Mouse (Mus musculus) ovary, postnatal 36 days (tissue): ENCODE measurements around the gene Il1rl2.

Source experiments
- DNase-seq: peaks from one replicate; pipeline ENCODE4 v3.0.0; 2022; ENCODE audit warnings: low spot score, mixed read lengths

Il1rl2 gene

DNA sequence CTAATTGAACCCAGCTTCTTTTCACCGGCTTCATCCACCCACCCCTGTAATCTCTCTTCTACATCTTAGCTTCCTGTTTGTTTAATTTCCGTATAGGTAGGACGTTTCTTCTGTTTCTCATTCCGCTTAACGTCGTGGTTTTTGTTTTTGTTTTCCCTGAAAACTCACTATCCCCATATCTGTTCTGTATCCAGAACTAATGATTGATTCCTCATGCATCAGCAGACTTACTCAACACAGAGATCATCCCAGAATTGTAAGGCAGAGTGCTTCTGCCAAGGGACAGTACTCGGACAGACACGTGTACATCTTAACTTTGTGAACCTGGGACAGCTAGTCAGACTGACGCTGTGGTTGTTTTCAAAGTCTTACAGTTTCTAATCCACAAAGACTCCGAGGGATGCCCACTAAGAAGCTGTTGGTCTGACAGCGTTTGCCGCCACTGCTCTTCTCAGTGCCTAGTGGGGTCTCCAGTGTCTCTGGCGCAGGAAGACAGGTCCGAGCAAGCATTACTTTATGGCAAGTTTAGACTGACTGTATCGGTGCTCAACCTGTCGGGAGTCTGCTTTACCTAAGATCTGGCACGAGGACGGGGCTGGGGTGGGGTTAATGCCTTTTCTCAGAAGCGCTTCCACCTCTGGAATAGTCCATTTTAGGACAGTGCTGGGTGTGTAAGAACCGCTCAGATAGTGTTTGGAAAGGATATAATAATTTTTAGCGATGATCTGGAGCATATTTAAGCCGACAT lies 719 bp downstream of the Il1rl2 start:
- no peak for DNase-seq

DNA sequence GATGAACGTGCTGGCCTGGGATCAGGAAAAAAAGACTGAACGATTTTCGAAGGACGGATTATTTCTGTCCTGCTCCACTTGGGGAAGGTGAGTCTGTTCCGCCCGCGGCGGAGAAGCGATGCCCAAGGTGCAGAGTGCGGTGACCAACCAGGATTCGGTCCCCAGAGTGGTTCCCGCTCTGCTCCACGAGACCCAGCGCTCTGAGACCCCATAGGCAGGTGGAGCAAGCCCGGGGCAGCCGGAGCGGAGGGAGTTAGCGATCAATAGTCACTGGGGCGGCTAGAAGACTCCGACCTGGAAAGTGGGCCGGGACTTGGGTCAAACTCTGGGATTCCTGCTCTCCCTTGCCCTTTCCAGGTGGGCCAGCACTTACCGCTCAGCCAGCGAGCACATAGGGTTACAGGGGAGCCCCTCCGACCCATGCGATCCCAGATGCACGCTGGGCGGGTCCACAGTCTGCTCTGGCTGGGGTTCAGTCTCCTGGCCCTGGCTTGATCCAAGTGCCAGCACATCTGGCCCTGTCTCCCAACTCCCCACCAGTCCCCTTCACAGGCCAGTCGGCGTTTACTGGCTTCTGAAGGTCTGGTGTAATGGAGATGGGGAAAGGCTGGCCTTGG lies 1.4 kb downstream of the Il1rl2 start:
- DNase-seq, result no peak

DNA sequence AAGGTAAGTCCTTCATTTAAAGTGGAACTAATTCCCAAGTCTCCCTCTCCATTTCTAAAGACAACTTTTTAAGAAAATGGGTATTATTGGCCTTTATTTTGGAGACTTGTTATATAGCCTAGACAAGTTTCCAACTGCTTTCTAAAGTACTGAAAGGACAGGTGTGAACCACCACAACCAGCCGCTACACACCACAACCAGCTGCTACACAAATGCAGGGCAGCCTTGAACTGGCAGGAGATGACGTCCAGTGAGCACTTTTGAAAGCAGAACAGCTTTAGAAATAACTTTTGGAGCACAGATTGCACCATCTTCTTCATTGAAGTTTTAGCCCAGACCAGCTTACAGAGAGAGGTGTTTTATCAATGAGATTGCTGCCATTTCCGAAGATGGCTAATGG lies 3.2 kb downstream of the Il1rl2 start:
- no peak for DNase-seq

DNA sequence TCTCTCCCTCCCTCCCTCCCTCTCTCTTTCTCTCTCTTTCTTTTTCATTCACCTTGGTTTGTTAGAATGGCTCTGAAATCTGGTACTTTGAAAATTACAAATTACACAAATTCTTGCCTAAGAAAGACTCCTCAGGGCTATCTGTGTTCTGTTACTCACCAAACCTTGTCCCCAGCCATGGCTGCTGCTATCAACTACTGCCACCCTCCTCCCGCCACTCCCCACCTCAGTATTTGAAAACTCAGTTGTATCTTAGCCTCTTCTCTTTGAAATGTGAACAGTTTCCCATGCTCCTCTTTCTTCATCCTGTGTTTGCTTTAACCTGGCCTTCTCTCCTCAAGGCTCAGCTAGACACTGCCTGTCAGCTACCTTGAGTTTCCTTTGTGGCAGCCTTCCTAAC lies 5.1 kb downstream of the Il1rl2 start:
- no peak for DNase-seq

DNA sequence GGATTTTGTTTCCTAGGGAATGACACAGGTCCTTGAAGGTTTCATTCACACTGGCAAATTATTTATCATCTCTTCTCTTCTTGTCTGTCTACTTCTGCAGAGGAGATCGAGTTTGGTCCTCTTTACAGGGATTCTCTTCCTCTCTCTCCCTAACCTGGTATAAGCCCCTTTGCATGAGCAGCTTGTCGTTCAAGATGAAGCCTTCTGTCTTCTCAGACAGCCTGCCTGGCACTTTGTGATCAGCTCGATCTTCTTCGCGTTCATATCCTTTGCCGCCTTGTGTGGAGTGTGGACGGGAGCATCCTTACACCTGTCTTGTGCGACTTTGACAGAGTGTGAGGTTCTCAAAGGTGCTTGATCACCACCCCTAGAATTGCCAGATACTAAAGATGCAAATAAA lies 5.8 kb downstream of the Il1rl2 start:
- DNase-seq, result no peak

DNA sequence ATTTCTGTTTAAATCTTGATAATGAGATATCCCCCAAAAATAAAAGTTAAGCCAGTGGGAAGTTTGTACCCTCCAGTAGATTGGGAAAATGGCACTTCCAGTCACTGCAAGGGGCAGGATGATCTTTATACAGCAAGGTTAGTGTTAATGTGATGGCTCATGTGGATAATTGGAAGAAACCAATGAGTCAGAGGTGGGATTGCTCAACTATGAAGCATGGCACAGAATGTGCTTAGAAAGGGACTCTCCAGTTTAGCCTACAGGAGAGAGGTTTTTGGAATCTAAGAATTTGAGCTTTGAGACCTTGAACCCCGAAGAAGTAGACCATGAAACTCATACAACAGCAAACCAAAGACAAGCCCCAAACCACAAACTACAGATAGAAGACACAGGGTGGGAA lies 14.9 kb downstream of the Il1rl2 start:
- DNase-seq, result no peak

DNA sequence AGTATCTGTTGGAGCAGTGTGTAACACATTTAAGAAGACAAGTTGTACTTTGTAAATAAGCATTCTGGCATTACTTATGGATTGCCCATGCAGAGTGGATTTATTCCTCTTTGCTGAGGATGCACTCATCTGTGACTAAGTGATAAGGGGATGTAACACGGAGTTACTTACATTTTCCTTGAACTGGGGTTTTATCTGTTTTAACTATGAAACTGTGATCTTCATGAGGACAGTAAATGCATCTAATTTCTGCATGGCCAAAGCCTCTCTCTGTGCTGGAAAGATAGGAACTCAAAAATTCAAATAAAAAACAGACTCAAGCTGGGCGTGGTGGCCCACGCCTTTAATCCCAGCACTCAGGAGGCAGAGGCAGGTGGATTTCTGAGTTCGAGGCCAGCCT lies 15.7 kb downstream of the Il1rl2 start:
- no peak for DNase-seq

DNA sequence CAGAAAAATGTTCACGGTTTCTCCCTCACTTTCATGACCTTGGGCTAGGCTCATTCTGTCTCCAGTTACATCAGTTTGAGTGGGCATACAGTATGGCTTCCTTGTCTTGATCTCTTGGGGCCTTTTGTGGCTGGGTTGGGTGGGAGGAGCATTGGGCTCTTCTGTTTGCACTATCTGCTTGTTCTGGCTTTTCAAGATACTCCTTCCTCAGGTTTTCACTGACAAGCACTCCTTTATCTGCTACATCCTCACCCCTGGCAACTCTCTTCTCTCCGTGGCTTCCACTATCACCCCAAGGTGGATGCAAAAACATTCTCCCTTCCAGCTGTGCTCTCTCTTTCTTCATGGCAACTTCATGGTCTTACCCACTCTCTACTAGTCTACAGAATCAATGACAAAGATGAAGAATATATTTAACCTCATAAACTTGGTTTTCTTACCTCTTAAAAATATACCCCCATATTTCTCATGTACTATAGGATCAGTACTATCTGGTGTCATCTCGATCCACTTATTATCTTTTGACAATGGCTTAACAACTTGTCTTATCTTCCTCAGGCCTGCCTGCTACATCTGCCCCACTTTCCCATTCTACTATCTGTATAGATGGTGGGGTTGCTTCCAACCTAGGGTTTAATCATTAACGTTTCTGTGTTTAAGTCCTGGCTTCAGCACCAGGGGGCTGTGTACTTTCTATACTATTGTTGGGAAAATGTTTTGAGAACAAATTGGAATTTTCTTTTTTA lies 27.9 kb downstream of the Il1rl2 start:
- no peak for DNase-seq

DNA sequence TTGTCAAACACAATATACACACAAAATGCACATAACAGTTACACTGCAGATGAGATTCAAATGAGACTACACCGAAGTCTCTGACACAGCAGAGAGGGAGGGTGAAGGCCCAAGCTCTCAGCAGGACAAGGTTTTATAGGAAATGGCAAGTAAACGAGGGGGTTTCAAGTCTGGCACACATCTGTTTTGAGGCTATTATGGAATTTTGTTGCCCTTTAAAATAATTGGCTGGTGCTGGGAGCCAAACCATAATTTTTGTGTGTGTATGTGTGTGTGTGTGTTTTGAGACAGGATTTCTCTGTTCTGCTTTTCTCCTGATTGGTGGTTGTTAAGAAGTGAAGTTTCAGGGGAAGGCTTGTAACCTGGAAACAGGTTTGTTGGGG lies 28.5 kb downstream of the Il1rl2 start:
- no peak for DNase-seq

DNA sequence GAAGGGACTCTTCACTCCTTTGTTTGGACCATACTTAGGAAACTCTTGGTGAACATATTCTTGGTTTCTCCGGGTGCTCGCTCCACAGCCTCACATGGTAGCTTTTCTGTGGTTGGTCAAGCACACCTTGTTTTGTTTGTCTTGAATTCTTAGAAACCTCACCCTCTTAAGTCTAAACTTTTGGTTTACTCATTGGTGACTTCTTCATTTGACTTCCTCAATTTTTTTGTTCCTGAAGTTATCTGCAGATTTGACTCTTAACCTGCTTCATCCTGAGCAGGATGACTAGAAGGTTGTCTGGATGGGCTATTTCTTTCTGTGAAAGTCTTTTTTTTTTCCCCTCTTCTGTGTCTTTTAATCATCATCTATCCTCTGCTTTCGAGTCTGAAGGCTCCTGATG lies 30.3 kb downstream of the Il1rl2 start:
- DNase-seq, result no peak

DNA sequence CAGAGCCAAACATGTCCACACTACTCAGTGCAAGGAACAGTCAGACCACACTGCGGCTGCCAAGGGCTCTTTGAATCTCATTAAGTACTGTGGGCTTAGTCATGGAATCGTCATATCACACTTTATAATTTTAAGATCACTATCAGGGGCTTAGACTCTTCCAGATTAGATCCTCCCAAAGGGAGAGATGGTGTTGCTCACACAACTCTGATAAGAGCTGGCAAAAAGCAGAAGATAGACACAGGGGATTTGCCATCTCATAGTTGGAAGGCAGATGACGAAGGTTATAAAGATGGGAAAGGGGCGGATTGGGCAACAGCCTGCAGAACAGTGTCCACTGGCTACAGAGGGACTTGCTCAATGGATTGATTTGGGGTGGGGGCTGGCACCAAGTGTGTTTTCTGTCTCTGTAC lies 31.0 kb downstream of the Il1rl2 start:
- DNase-seq, result no peak

DNA sequence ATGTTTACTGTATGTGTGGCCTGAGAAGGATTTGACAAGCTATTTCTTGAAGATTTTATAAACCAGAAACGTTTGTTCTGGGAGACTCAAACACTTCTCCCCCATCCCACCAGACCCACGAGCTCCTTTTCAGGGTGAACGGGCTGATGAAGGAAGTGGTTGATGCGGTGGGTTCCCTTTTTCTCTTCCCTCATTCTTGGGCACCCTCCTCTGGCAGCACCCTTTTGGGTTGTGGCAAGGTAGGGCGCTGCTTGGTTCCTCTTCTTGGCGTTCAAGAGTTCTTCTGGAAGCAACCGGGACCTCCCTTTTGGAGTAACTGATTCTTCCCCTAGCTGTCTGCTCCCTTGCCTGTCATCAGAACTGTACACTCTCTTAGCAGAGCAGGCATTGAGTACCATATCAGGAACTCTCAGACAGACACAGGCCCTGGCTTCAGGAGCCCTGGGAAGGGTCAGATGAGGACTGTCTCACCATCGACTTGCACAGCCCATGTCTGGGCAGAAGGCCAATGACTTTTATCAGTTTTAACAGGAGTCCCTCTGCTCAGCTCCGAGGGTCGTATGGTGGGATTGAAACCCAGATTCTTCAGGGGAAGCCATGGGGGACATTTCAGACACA lies 31.6 kb downstream of the Il1rl2 start:
- no peak for DNase-seq

DNA sequence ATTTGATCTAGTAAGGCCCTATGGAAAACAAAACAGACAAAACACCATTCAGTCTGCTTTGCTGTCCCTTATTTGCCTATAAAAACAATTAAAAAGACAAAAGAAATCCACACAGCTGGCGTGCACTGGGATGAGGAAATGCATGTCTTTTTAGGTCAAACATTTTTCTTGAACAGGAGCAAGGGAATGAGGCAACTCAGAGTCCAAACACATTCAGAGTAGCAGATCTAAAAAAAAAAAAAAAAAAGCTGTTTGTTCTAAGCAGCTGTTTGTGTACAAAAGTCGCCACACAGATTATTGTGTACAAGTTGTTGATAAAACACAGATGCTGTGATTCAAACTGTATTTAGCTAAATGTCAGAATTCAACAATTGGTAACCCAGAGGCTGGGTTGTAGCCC lies 33.5 kb downstream of the Il1rl2 start:
- no peak for DNase-seq

DNA sequence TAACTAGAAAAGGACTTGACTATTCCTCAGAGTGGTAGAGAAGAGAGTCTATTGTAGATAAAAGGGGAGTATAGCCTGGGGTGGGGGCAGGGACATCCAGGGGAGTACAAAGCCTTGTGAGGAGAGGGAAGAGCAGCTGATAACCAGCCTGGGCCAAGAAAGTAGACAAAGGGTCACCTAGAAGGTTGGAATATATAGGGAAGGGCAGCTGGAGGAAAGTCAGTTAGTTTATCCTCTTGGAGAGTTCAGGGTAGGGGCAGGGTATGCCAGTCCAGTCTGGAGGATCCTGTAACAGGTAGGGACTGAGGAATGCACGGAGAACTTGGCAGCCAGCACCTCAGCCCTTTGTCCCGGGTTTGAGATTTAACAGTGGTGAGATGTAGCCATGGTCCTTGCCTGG lies 33.9 kb downstream of the Il1rl2 start:
- no peak for DNase-seq

DNA sequence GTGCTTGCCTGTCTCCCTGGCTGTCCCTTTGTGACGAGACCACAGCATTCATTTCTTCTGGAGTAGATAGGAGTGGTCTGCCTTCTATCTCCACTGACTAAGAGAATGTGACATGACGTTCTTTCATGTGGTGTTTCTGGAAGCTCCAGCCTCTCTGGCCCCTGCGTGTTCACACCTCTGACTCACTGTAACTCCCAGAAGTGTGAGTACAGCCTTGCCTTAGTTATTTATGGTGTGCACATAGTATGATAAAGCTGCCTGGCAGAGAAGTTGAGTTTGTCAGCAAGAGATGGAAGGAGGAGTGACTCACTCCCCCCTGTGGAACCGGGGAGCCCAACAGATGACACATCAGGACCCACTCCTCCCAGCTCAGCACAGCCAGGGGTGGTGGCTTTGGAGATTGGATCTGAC lies 34.4 kb downstream of the Il1rl2 start:
- no peak for DNase-seq

DNA sequence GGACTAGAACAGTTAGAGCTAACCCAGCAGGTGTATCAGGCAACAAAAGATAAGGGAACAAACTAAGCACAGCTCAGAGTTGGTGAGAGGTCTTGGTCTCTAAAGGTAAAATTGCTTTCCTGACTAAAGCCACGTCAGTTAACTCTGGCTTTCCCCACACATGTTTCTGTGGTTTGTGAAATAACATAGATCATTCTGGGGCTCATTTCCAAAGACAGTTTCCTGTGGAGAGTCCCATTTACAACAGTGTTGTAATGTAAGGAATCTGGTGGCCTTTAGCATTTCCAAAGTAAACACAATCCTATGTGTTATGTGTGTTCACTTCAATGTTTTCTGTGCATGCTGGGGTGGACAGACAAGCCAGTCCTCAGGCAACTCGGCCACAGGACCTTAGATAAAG lies 35.3 kb downstream of the Il1rl2 start:
- no peak for DNase-seq

DNA sequence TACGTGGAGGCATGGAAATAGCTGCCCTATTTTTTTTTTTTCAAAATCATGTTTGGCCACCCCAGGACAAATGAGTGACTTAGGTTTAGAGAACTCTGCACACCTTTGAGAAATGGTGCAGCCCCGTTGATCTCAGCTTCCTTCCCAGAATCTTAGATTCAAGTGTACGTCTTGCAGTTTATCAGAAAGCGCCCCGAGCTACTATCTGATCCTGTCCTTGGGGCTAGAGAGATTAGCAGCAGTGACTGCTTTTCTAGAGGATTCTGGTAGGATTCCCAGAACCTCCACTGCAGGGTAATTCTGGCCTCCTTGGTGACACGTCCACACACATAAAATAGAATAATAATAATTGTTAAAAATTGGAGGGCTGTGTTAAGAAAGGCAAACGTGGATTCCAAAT lies 36.6 kb downstream of the Il1rl2 start:
- no peak for DNase-seq

DNA sequence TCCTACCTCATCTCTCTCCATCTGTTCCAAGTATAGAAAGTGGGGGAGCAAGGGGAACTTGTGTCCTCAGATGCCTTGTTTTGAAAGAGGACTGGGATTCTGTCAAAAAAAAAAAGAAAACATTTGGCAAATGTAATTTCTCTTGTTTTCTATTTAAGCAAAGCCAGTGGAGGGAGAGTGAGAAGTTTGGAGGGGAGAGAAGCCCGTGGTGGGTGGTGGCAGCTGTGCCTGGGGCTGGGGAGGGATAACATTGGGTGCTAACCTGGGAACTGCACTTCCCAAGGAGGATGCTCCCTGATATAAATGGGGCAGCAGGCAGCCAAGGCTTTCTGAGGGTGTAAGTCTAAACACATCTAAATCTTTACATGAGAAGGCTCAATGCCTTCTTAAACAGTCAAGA lies 37.2 kb downstream of the Il1rl2 start:
- DNase-seq, result no peak

DNA sequence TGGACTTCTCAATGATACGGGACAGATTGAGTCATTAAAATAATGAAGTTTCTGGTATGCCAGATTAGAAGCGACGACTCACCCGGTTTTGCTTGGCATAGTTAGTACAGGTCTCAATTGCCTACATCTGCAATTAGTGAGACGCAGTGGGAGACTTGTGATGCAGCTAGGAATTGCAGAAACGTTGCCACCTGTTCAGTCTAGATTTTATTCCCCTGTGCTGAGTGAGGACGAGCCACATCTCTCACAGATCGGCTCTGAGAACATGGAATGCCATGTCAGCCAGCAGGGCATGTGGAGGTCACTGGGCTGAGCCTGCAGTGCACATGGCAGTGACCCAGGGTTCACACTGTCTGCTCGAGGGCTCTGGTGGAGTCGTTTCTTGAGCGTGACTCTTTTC lies 38.4 kb downstream of the Il1rl2 start:
- DNase-seq, result no peak

DNA sequence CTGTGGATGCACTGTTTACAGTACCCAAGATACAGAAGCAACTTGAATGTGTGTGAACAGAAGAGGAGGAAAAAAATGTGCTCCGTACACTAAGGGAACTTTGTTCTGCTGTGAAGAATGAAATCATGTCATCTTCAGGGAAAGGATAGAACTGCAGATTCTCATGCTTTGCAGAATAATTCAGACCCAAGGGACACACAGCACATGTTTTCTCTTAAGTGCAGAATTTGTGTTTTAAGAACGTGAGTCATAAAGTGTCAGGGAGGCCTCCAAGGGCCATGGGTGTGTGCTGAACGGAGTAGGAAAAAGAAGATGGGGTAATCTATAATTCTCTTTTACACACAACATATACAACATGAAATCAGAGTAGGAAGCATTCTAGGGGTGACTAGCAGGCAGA lies 48.5 kb downstream of the Il1rl2 start:
- no peak for DNase-seq

DNA sequence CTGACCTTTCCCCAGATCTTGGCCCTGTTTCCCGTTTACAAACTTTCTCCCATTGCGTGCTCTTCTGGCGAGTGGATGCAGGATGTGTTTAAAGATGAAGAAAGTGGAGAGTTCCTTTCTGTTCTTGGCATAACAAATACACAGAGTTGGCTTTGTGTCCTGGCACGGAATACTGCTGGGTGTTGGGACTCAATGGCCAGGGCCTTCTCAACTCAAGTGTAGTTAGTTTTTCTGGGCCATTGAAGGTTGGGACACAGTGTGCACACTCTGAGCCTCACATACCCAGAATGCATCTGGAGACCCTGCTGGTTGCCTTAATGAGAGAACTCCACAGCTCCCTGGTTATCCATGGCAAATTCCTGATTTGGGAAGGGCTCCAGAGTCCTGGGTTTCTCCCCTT lies 50.7 kb downstream of the Il1rl2 start:
- no peak for DNase-seq

DNA sequence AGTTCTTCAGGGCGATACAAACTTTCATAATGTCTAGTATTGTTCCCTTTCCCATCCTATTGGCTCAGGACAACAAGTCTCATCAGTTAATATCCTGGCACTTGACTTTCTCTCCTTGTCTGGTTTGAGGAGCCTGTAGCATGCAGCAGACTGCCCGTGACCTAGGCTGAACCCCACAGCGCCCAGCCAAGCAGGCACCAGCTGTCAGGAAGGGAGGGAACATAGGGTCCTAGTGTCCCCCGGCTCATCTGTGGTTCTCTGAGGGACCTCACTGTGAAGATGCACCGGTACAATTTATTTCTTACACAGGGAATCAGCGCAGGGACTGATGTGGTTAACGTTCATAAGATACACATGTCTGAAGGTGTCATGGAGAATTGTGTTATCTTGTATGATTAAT lies 52.3 kb downstream of the Il1rl2 start:
- DNase-seq, result no peak

DNA sequence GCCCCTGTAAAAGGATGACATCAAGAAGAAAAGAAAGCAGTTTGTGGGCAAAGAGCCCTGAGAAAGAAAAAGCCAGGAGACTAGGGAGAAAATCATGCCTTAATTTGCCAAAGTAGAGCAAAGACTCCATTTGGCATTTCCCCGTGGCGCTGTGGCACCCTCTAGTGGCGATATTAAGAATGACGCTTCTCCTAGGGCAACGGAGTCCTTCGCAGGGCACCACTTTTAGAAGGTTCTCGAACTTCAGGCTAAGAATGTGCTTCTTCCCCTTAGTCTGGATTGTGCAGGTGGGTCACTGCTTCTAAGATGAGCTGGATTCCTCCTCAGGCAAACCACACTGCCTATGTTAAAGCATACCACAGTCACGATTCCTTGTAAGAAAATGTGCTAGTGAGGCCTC lies 54.4 kb downstream of the Il1rl2 start:
- DNase-seq, result peak; percentile 57
